Mouse (Mus musculus): ENCODE results near the gene Msl3l2. TPM values are rescaled to one million over a fixed set of nuclear protein-coding genes. Genes with fewer than 3 reads are reported as not detected.

Msl3l2 gene
- total RNA-seq, 2 experiments from 2014 or later, result 13.5 to 14.5 TPM

- DNase-seq (ENCODE audit: extremely low spot score in 1 of 2, low spot score in 2 of 2), result no peak
- intact Hi-C loops (cut with DNase I), result no loop called here
These were observed 57.7 kb downstream of the Msl3l2 start for GRCm38 (mm10) chr10:56164411-56164810.

GRCm38 (mm10) chr10:56165758-56166157 lies 59.0 kb downstream of the Msl3l2 start:
- intact Hi-C loops (cut with DNase I), result no loop called here
- no peak for DNase-seq (ENCODE audit: extremely low spot score in 1 of 2, low spot score in 2 of 2)

Other genes starting within 250 kb of the Msl3l2 start
- gene Tbc1d32, start 121.8 kb downstream of the Msl3l2 start, total RNA-seq (2021), result 1 to 10 TPM; 8.2 to 9.5 TPM

All from left cerebral cortex, postnatal 10 days (tissue).